Mouse (Mus musculus): ENCODE results near the gene Meioc. TPM values are rescaled to one million over a fixed set of nuclear protein-coding genes. Genes with fewer than 3 reads are reported as not detected.
"Not testable (repeated sequence)": the region's sequence is repeated elsewhere in the genome, so short reads cannot be mapped to it uniquely, and the experiment has no call there.

Meioc gene
- total RNA-seq, 2 experiments from 2014 or later: not detected

- no peak for ATAC-seq (replicated peaks; ENCODE audit: low FRiP score, poor library complexity, severe bottlenecking)
Measured at GRCm38 (mm10) chr11:102665151-102665550, 1.6 kb downstream of the Meioc start.

GRCm38 (mm10) chr11:102665637-102666435 is 2.3 kb downstream of the Meioc start:
- ATAC-seq (replicated peaks; ENCODE audit: low FRiP score, poor library complexity, severe bottlenecking): no peak

- peak; percentile 61; the same call in 1 of the 2 replicates for ATAC-seq (replicated peaks; ENCODE audit: low FRiP score, poor library complexity, severe bottlenecking)
Measured at GRCm38 (mm10) chr11:102690162-102690561, 26.6 kb downstream of the Meioc start.

- ATAC-seq (replicated peaks; ENCODE audit: low FRiP score, poor library complexity, severe bottlenecking): no peak
Measured at GRCm38 (mm10) chr11:102695289-102695688, 31.8 kb downstream of the Meioc start.

- peak; percentile 97 for ATAC-seq (replicated peaks; ENCODE audit: low FRiP score, poor library complexity, severe bottlenecking)
Measured at GRCm38 (mm10) chr11:102697338-102698017, 34.0 kb downstream of the Meioc start, which contains the start of gene Ccdc43. Ccdc43 (minus strand) TSS chr11:102697782.

- ATAC-seq (replicated peaks; ENCODE audit: low FRiP score, poor library complexity, severe bottlenecking): no peak
Measured at GRCm38 (mm10) chr11:102698018-102698476, 34.5 kb downstream of the Meioc start.

GRCm38 (mm10) chr11:102702206-102702605 is 38.7 kb downstream of the Meioc start:
- ATAC-seq (replicated peaks; ENCODE audit: low FRiP score, poor library complexity, severe bottlenecking): not testable (repeated sequence)

GRCm38 (mm10) chr11:102712411-102712810 is 48.9 kb downstream of the Meioc start:
- no peak for ATAC-seq (replicated peaks; ENCODE audit: low FRiP score, poor library complexity, severe bottlenecking)

GRCm38 (mm10) chr11:102714578-102714977 is 51.1 kb downstream of the Meioc start:
- not testable (repeated sequence) for ATAC-seq (replicated peaks; ENCODE audit: low FRiP score, poor library complexity, severe bottlenecking)

GRCm38 (mm10) chr11:102716135-102716534 is 52.6 kb downstream of the Meioc start:
- ATAC-seq (replicated peaks; ENCODE audit: low FRiP score, poor library complexity, severe bottlenecking): no peak

- ATAC-seq (replicated peaks; ENCODE audit: low FRiP score, poor library complexity, severe bottlenecking): no peak
Measured at GRCm38 (mm10) chr11:102725574-102725973, 62.1 kb downstream of the Meioc start.

- peak; percentile 49; the same call in 1 of the 2 replicates for ATAC-seq (replicated peaks; ENCODE audit: low FRiP score, poor library complexity, severe bottlenecking)
Measured at GRCm38 (mm10) chr11:102728614-102729013, 65.1 kb downstream of the Meioc start.

GRCm38 (mm10) chr11:102729835-102730234 is 66.3 kb downstream of the Meioc start:
- ATAC-seq (replicated peaks; ENCODE audit: low FRiP score, poor library complexity, severe bottlenecking): no peak

- no peak for ATAC-seq (replicated peaks; ENCODE audit: low FRiP score, poor library complexity, severe bottlenecking)
Measured at GRCm38 (mm10) chr11:102731366-102731765, 67.8 kb downstream of the Meioc start.

Other genes starting within 250 kb of the Meioc start
- 90.1 and 125 TPM in 2 replicates for gene Grn, start 233.4 kb upstream of the Meioc start, total RNA-seq (2015; ENCODE audit: low replicate concordance)
- 38.5 and 49.9 TPM in 2 replicates for gene Grn, start 233.4 kb upstream of the Meioc start, total RNA-seq (2017; ENCODE audit: low replicate concordance)
- not detected in 2 replicates for gene Fam171a2, start 216.0 kb upstream of the Meioc start, total RNA-seq (2015; ENCODE audit: low replicate concordance)
- not detected in 2 replicates for gene Fam171a2, start 216.0 kb upstream of the Meioc start, total RNA-seq (2017; ENCODE audit: low replicate concordance)
- gene Itga2b, start 193.6 kb upstream of the Meioc start, total RNA-seq (2015; ENCODE audit: low replicate concordance): 4.2 and 15.9 TPM in 2 replicates
- 20.4 and 34.3 TPM in 2 replicates for gene Itga2b, start 193.6 kb upstream of the Meioc start, total RNA-seq (2017; ENCODE audit: low replicate concordance)
- gene Gpatch8, start 107.3 kb upstream of the Meioc start, total RNA-seq (2015; ENCODE audit: low replicate concordance): 50.5 and 65.4 TPM in 2 replicates
- 57.3 and 90.6 TPM in 2 replicates for gene Gpatch8, start 107.3 kb upstream of the Meioc start, total RNA-seq (2017; ENCODE audit: low replicate concordance)
- gene Gm11627, start 84.3 kb upstream of the Meioc start, total RNA-seq (2015; ENCODE audit: low replicate concordance): not detected in 2 replicates
- gene Gm11627, start 84.3 kb upstream of the Meioc start, total RNA-seq (2017; ENCODE audit: low replicate concordance): not detected in 2 replicates
- not detected in 2 replicates for gene Fzd2, start 59.3 kb upstream of the Meioc start, total RNA-seq (2015; ENCODE audit: low replicate concordance)
- gene Fzd2, start 59.3 kb upstream of the Meioc start, total RNA-seq (2017; ENCODE audit: low replicate concordance): not detected in 2 replicates
- 6.7 and 7.6 TPM in 2 replicates for gene Ccdc43, start 34.1 kb downstream of the Meioc start, total RNA-seq (2015; ENCODE audit: low replicate concordance)
- gene Ccdc43, start 34.1 kb downstream of the Meioc start, total RNA-seq (2017; ENCODE audit: low replicate concordance): 4.0 and 8.1 TPM in 2 replicates
- not detected in 2 replicates for gene Adam11, start 97.7 kb downstream of the Meioc start, total RNA-seq (2015; ENCODE audit: low replicate concordance)
- gene Adam11, start 97.7 kb downstream of the Meioc start, total RNA-seq (2017; ENCODE audit: low replicate concordance): not detected in 2 replicates
- gene Gjc1, start 156.0 kb downstream of the Meioc start, total RNA-seq (2015; ENCODE audit: low replicate concordance): not detected in 2 replicates
- gene Gjc1, start 156.0 kb downstream of the Meioc start, total RNA-seq (2017; ENCODE audit: low replicate concordance): not detected in 2 replicates
- not detected in 2 replicates for gene Higd1b, start 172.1 kb downstream of the Meioc start, total RNA-seq (2015; ENCODE audit: low replicate concordance)
- not detected in 2 replicates for gene Higd1b, start 172.1 kb downstream of the Meioc start, total RNA-seq (2017; ENCODE audit: low replicate concordance)
- gene Eftud2, start 217.3 kb downstream of the Meioc start, total RNA-seq (2015; ENCODE audit: low replicate concordance): 93.7 and 136 TPM in 2 replicates
- 89.9 and 133 TPM in 2 replicates for gene Eftud2, start 217.3 kb downstream of the Meioc start, total RNA-seq (2017; ENCODE audit: low replicate concordance)
- not detected in 2 replicates for gene Ccdc103, start 217.5 kb downstream of the Meioc start, total RNA-seq (2015; ENCODE audit: low replicate concordance)
- gene Ccdc103, start 217.5 kb downstream of the Meioc start, total RNA-seq (2017; ENCODE audit: low replicate concordance): 1.3 TPM in 1 of 2 replicates, not detected in the other
- gene Fam187a, start 221.5 kb downstream of the Meioc start, total RNA-seq (2015; ENCODE audit: low replicate concordance): not detected in 2 replicates
- gene Fam187a, start 221.5 kb downstream of the Meioc start, total RNA-seq (2017; ENCODE audit: low replicate concordance): not detected in 2 replicates
- gene Gfap, start 237.2 kb downstream of the Meioc start, total RNA-seq (2015; ENCODE audit: low replicate concordance): 31.0 and 38.9 TPM in 2 replicates
- gene Gfap, start 237.2 kb downstream of the Meioc start, total RNA-seq (2017; ENCODE audit: low replicate concordance): 56.2 and 59.8 TPM in 2 replicates